In the genomic region with DNA sequence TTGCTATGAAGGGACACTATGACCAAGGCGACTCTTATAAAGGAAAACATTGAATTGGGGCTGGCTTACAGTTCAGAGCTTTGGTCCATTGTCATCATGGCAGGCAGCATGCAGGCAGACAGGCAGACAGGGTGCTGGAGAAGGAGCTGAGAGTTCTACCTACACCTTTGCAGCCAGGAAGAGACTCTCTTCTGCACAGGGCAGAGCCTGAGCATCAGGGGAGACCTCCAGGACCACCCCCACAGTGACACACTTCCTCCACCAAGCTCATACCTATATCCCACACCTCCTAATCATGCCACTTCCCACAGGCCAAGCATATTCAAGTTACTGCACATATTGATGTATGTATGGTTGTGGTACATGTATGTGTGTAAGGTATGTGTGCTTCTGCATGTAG, we compare ENCODE assay signal across 36 mouse cellular contexts. TPM values are rescaled to one million over a fixed set of nuclear protein-coding genes. Genes with fewer than 3 reads are reported as not detected.
"Had no signal": no experiment of that assay in that cellular context is flagged by ENCODE, and none has a peak within 500 bp of the region (broad histone marks: within the 10 kb centered on the region; RNA-seq: fewer than 3 reads in every experiment).

No protein-coding gene starts in this region.

- H3K4me2 ChIP-seq: heart, embryonic 13.5 days; heart, embryonic 15.5 days; hindbrain, embryonic 13.5 days; hindbrain, embryonic 15.5 days; kidney, embryonic 15.5 days; limb, embryonic 13.5 days; limb, embryonic 15.5 days had no signal

- H3K27me3 ChIP-seq: heart, embryonic 13.5 days; heart, embryonic 15.5 days; hindbrain, embryonic 13.5 days; hindbrain, embryonic 15.5 days; kidney, embryonic 15.5 days; limb, embryonic 13.5 days; limb, embryonic 15.5 days had no signal

- H3K27ac ChIP-seq: gastrocnemius, adult 2 months; heart, adult 2 months; heart, embryonic 13.5 days; heart, embryonic 15.5 days; hindbrain, embryonic 13.5 days; hindbrain, embryonic 15.5 days; hindbrain, postnatal 0 days; kidney, embryonic 15.5 days; kidney, postnatal 0 days; layer of hippocampus, adult 2 months; left cerebral cortex, adult 2 months; limb, embryonic 13.5 days; limb, embryonic 15.5 days; liver, embryonic 14.5 days had no signal

- H3K36me3 ChIP-seq: heart, embryonic 13.5 days; heart, embryonic 15.5 days; hindbrain, embryonic 13.5 days; hindbrain, embryonic 15.5 days; limb, embryonic 13.5 days; limb, embryonic 15.5 days had no signal

- H3K9me3 ChIP-seq: heart, embryonic 13.5 days; heart, embryonic 15.5 days; hindbrain, embryonic 13.5 days; hindbrain, embryonic 15.5 days; kidney, embryonic 15.5 days; limb, embryonic 13.5 days; limb, embryonic 15.5 days had no signal

- H3K9ac ChIP-seq: heart, embryonic 13.5 days; heart, embryonic 15.5 days; hindbrain, embryonic 13.5 days; hindbrain, embryonic 15.5 days; kidney, embryonic 15.5 days; limb, embryonic 13.5 days; limb, embryonic 15.5 days; liver, embryonic 14.5 days had no signal

- ATAC-seq: hindbrain, postnatal 0 days; intestine, embryonic 16.5 days had no signal

- H3K4me3 ChIP-seq: gastrocnemius, adult 2 months; heart, adult 2 months; heart, embryonic 13.5 days; heart, embryonic 15.5 days; hindbrain, embryonic 13.5 days; hindbrain, embryonic 15.5 days; kidney, embryonic 15.5 days; layer of hippocampus, adult 2 months; left cerebral cortex, adult 2 months; limb, embryonic 13.5 days; limb, embryonic 15.5 days had no signal

- DNase-seq: gastrocnemius, adult 2 months; gastrocnemius, postnatal 10 days; gastrocnemius, postnatal 25 days; heart, adult 2 months; heart, postnatal 14 days; heart, postnatal 4 days; kidney, adult 11 months; kidney, adult 2 months; kidney, adult 9 months; kidney, postnatal 14 days; kidney, postnatal 4 days had no signal

RNA-seq across cellular contexts. Expression of a gene that starts 14.8 kb away (rescaled TPM):
- total RNA-seq: gastrocnemius, adult 2 months; gastrocnemius, postnatal 10 days; gastrocnemius, postnatal 25 days; gastrocnemius, postnatal 4 days; granulocyte monocyte progenitor cell, adult 5-6 weeks; heart, adult 2 months; heart, postnatal 14 days; heart, postnatal 4 days; hindbrain, postnatal 0 days; layer of hippocampus, adult 2 months; layer of hippocampus, postnatal 10 days; layer of hippocampus, postnatal 25 days; left cerebral cortex, adult 2 months; left cerebral cortex, postnatal 14 days; left cerebral cortex, postnatal 36 days; liver, adult 2 months had no signal
- polyA plus RNA-seq: frontal cortex, adult 2 months; heart, embryonic 13.5 days; heart, embryonic 15.5 days; heart, postnatal 0 days; hindbrain, embryonic 11.5 days; hindbrain, embryonic 13.5 days; hindbrain, embryonic 15.5 days; hindbrain, postnatal 0 days; intestine, embryonic 14.5 days; intestine, embryonic 16.5 days; kidney, adult 2 months; kidney, embryonic 15.5 days; kidney, postnatal 0 days; limb, embryonic 11.5 days; limb, embryonic 13.5 days; limb, embryonic 15.5 days; liver, adult 2 months; liver, embryonic 14.5 days had no signal

RNA-seq across cellular contexts. Expression of a gene that starts 15.4 kb away (rescaled TPM):
- total RNA-seq: gastrocnemius, adult 2 months; gastrocnemius, postnatal 10 days; gastrocnemius, postnatal 25 days; gastrocnemius, postnatal 4 days; granulocyte monocyte progenitor cell, adult 5-6 weeks; heart, adult 2 months; heart, postnatal 14 days; heart, postnatal 4 days; hindbrain, postnatal 0 days; layer of hippocampus, adult 2 months; layer of hippocampus, postnatal 10 days; layer of hippocampus, postnatal 25 days; left cerebral cortex, adult 2 months; left cerebral cortex, postnatal 14 days; left cerebral cortex, postnatal 36 days; liver, adult 2 months had no signal
- polyA plus RNA-seq: frontal cortex, adult 2 months; heart, adult 2 months; heart, embryonic 13.5 days; heart, embryonic 15.5 days; heart, postnatal 0 days; hindbrain, embryonic 11.5 days; hindbrain, embryonic 13.5 days; hindbrain, embryonic 15.5 days; hindbrain, postnatal 0 days; intestine, embryonic 14.5 days; intestine, embryonic 16.5 days; kidney, adult 2 months; kidney, embryonic 15.5 days; kidney, postnatal 0 days; limb, embryonic 11.5 days; limb, embryonic 13.5 days; limb, embryonic 15.5 days; liver, adult 2 months; liver, embryonic 14.5 days had no signal

RNA-seq across cellular contexts. Expression of a gene that starts 26.9 kb away (rescaled TPM):
- total RNA-seq: gastrocnemius, adult 2 months; gastrocnemius, postnatal 10 days; gastrocnemius, postnatal 25 days; gastrocnemius, postnatal 4 days; granulocyte monocyte progenitor cell, adult 5-6 weeks; heart, adult 2 months; heart, postnatal 14 days; heart, postnatal 4 days; hindbrain, postnatal 0 days; layer of hippocampus, adult 2 months; layer of hippocampus, postnatal 10 days; layer of hippocampus, postnatal 25 days; left cerebral cortex, adult 2 months; left cerebral cortex, postnatal 14 days; left cerebral cortex, postnatal 36 days; liver, adult 2 months had no signal
- polyA plus RNA-seq: frontal cortex, adult 2 months; heart, adult 2 months; heart, embryonic 13.5 days; heart, embryonic 15.5 days; heart, postnatal 0 days; hindbrain, embryonic 11.5 days; hindbrain, embryonic 13.5 days; hindbrain, embryonic 15.5 days; hindbrain, postnatal 0 days; intestine, embryonic 14.5 days; intestine, embryonic 16.5 days; kidney, adult 2 months; kidney, embryonic 15.5 days; kidney, postnatal 0 days; limb, embryonic 11.5 days; limb, embryonic 13.5 days; limb, embryonic 15.5 days; liver, adult 2 months; liver, embryonic 14.5 days had no signal

RNA-seq across cellular contexts. Expression of a gene that starts 26.9 kb away (rescaled TPM):
- total RNA-seq: gastrocnemius, adult 2 months; gastrocnemius, postnatal 10 days; gastrocnemius, postnatal 25 days; gastrocnemius, postnatal 4 days; granulocyte monocyte progenitor cell, adult 5-6 weeks; heart, adult 2 months; heart, postnatal 14 days; heart, postnatal 4 days; hindbrain, postnatal 0 days; layer of hippocampus, adult 2 months; layer of hippocampus, postnatal 10 days; layer of hippocampus, postnatal 25 days; left cerebral cortex, adult 2 months; left cerebral cortex, postnatal 14 days; left cerebral cortex, postnatal 36 days; liver, adult 2 months had no signal
- polyA plus RNA-seq: frontal cortex, adult 2 months; heart, adult 2 months; heart, embryonic 13.5 days; heart, embryonic 15.5 days; heart, postnatal 0 days; hindbrain, embryonic 11.5 days; hindbrain, embryonic 13.5 days; hindbrain, embryonic 15.5 days; hindbrain, postnatal 0 days; intestine, embryonic 14.5 days; intestine, embryonic 16.5 days; kidney, adult 2 months; kidney, embryonic 15.5 days; kidney, postnatal 0 days; limb, embryonic 11.5 days; limb, embryonic 13.5 days; limb, embryonic 15.5 days; liver, adult 2 months; liver, embryonic 14.5 days had no signal
